28 mouse cellular contexts compared by ENCODE assay signal in the genomic region with DNA sequence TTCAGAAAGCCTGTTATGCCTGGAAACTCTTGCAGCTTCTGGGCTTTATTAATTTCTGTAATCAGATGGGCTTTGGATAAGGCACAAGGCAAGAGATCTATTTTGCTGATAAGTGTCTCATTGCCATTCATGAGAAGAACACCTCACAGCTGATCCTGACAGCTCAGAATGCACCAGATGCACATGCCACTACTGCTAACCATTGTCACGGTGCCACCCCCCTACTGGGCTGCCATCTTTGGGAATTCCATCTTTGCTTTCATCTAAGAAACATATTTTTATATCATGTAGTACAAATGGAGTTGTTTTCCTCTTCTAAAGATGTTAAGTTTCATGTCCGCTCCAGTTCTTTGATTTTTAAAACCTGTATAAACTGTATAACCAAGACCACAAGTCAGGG. TPM values are rescaled to one million over a fixed set of nuclear protein-coding genes. Genes with fewer than 3 reads are reported as not detected.
A peak's percentile ranks its signal among the peaks of the same experiment; 100 is the strongest.
DNase-seq lines count a peak whose midpoint lies in the region; ATAC-seq and TF ChIP-seq lines count a peak whose summit lies in the region.
"Had no signal": no experiment of that assay in that cellular context is flagged by ENCODE, and none has a peak within 500 bp of the region (broad histone marks: within the 10 kb centered on the region; RNA-seq: fewer than 3 reads in every experiment).

No protein-coding gene starts in this region.

- WGBS in intestine, embryonic 14.5 days: 82% methylated on average over 2 of the region's 2 CpGs
- WGBS in intestine, postnatal 0 days: 75% methylated on average over 2 of the region's 2 CpGs

- no peaks in the 10 kb centered on the region for H3K27me3 ChIP-seq in intestine, embryonic 14.5 days (replicated peaks; ENCODE audit: control insufficient read depth, insufficient read depth, low read length)
- no peaks in the 10 kb centered on the region for H3K27me3 ChIP-seq in intestine, postnatal 0 days (replicated peaks; ENCODE audit: control insufficient read depth, insufficient read depth, low read length)
- H3K27me3 ChIP-seq: heart, embryonic 12.5 days; midbrain, embryonic 15.5 days had no signal

- no peaks in the 10 kb centered on the region for H3K4me1 ChIP-seq in intestine, embryonic 14.5 days (replicated peaks; ENCODE audit: control insufficient read depth, insufficient read depth, low read length)
- H3K4me1 ChIP-seq in intestine, postnatal 0 days (replicated peaks; ENCODE audit: control insufficient read depth, insufficient read depth, low read length): no peaks in the 10 kb centered on the region
- H3K4me1 ChIP-seq: embryonic facial prominence, embryonic 10.5 days; heart, embryonic 12.5 days; limb, embryonic 10.5 days; midbrain, embryonic 15.5 days had no signal

- H3K9ac ChIP-seq in intestine, embryonic 14.5 days (ENCODE audit: low read length): no peak overlapping the region
- H3K9ac ChIP-seq in intestine, postnatal 0 days (ENCODE audit: low read depth, low read length): no peak overlapping the region
- H3K9ac ChIP-seq: heart, embryonic 12.5 days; midbrain, embryonic 15.5 days had no signal

- no peak for TF ChIP-seq CTCF in intestine, postnatal 0 days (IDR thresholded peaks at IDR 0.05; ENCODE audit: low read depth)

- peak; percentile 38 to 50 for DNase-seq in cerebellum, adult 18-20 months
- no peak for DNase-seq in cerebellum, postnatal 4 days (ENCODE audit: low spot score in 2 of 2)
- DNase-seq in intestine, embryonic 14.5 days (ENCODE audit: low spot score): peak; percentile 13
- DNase-seq in brain, adult 2 months (ENCODE audit: low read depth, low spot score): peak; percentile 57
- DNase-seq in cerebellum, postnatal 10 days: peak; percentile 57 to 61
- DNase-seq in adrenal gland, postnatal 36 days: no peak
- no peak for DNase-seq in thymus, postnatal 0 days (ENCODE audit: low spot score)
- DNase-seq: adrenal gland, postnatal 25 days; gastrocnemius, postnatal 14 days; heart, adult 18-20 months; heart, postnatal 10 days; kidney, adult 11 months; kidney, postnatal 4 days; lung, postnatal 4 days; thymus, postnatal 25 days had no signal

- no peak for ATAC-seq in intestine, embryonic 14.5 days (replicated peaks; ENCODE audit: low FRiP score, low TSS enrichment, low read depth)
- ATAC-seq in intestine, postnatal 0 days: no peak
- ATAC-seq: forebrain, embryonic 16.5 days; midbrain, embryonic 15.5 days had no signal

- no peak overlapping the region for H3K27ac ChIP-seq in intestine, embryonic 14.5 days (ENCODE audit: low read depth)
- no peak overlapping the region for H3K27ac ChIP-seq in intestine, postnatal 0 days (ENCODE audit: low read depth, low read length)
- H3K27ac ChIP-seq: embryonic facial prominence, embryonic 10.5 days; left cerebral cortex, adult 2 months; limb, embryonic 10.5 days; midbrain, embryonic 15.5 days had no signal

- no peak overlapping the region for H3K4me2 ChIP-seq in intestine, embryonic 14.5 days (ENCODE audit: low read length)
- H3K4me2 ChIP-seq in intestine, postnatal 0 days (replicated peaks; ENCODE audit: low read depth): no peak overlapping the region
- H3K4me2 ChIP-seq: heart, embryonic 12.5 days; midbrain, embryonic 15.5 days had no signal

- no peak overlapping the region for H3K4me3 ChIP-seq in intestine, embryonic 14.5 days (ENCODE audit: low read depth, low read length)
- no peak overlapping the region for H3K4me3 ChIP-seq in intestine, postnatal 0 days (ENCODE audit: low read depth, low read length)
- H3K4me3 ChIP-seq: embryonic facial prominence, embryonic 10.5 days; heart, embryonic 12.5 days; left cerebral cortex, adult 2 months; limb, embryonic 10.5 days; midbrain, embryonic 15.5 days had no signal

- H3K36me3 ChIP-seq in intestine, embryonic 14.5 days (ENCODE audit: control insufficient read depth, insufficient read depth, low read length): no peaks in the 10 kb centered on the region
- no peaks in the 10 kb centered on the region for H3K36me3 ChIP-seq in intestine, postnatal 0 days (ENCODE audit: control insufficient read depth, insufficient read depth)
- H3K36me3 ChIP-seq: embryonic facial prominence, embryonic 10.5 days; heart, embryonic 12.5 days; limb, embryonic 10.5 days; midbrain, embryonic 15.5 days had no signal

- no peaks in the 10 kb centered on the region for H3K9me3 ChIP-seq in intestine, embryonic 14.5 days (ENCODE audit: control insufficient read depth, low read length)
- H3K9me3 ChIP-seq in intestine, postnatal 0 days (ENCODE audit: control insufficient read depth): no peaks in the 10 kb centered on the region
- H3K9me3 ChIP-seq: embryonic facial prominence, embryonic 10.5 days; heart, embryonic 12.5 days; limb, embryonic 10.5 days; midbrain, embryonic 15.5 days had no signal

RNA-seq across cellular contexts. Expression of a gene that starts 19.5 kb away (rescaled TPM):
- polyA plus RNA-seq in intestine, embryonic 14.5 days (2014; fragmentation: Nextera tagmentation; extraction: Ambion mirVana): 0.14 TPM in 1 of 2 replicates, not detected in the other
- polyA plus RNA-seq in intestine, postnatal 0 days (2015; fragmentation: Nextera tagmentation; extraction: Ambion mirVana): not detected in 2 replicates
- total RNA-seq in adrenal gland, postnatal 36 days (2021): not detected
- not detected in 2 replicates for polyA plus RNA-seq in thymus, postnatal 0 days (2015; fragmentation: Nextera tagmentation; extraction: Ambion mirVana)
- total RNA-seq: adrenal gland, postnatal 25 days; gastrocnemius, postnatal 14 days; heart, adult 18-20 months; heart, postnatal 10 days; left cerebral cortex, adult 2 months; liver, adult 2 months; megakaryocyte-erythroid progenitor cell, adult 5-6 weeks had no signal
- polyA plus RNA-seq: embryonic facial prominence, embryonic 10.5 days; heart, embryonic 12.5 days; kidney, embryonic 16.5 days; limb, embryonic 10.5 days; liver, adult 2 months; liver, embryonic 16.5 days; lung, embryonic 16.5 days; spleen, adult 2 months had no signal

Comparison
In these comparisons a context has a peak if more than half of its experiments do, and no peak if none do; other contexts are left out.
1. DNase-seq: peak in cerebellum, adult 18-20 months (2 of 2), intestine, embryonic 14.5 days (single experiment), brain, adult 2 months (single experiment) and cerebellum, postnatal 10 days (2 of 2); none in cerebellum, postnatal 4 days (0 of 2), adrenal gland, postnatal 36 days (0 of 2) and thymus, postnatal 0 days (single experiment).